In the genomic region with DNA sequence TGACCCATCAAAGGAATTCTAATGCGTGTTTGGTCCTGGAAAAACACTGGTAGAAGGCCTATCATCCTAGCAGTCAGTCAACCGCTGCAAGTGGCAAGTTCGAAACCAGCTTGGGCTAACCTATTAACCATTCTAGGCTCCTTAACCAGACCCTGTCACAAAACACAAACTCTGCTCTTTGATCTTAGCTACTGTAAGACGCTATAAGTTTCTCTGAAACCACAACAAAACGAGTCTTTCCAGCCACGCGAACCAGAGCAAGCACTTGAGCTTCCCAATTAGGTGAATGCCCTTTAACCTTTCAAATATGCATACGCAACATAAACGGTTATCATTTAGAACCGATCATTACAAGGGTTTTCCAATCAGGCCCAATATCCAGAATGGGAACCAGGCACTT, we compare ENCODE assay signal across 8 mouse cellular contexts. TPM values are rescaled to one million over a fixed set of nuclear protein-coding genes. Genes with fewer than 3 reads are reported as not detected.
DNase-seq lines count a peak whose midpoint lies in the region; ATAC-seq lines count a peak whose summit lies in the region.

No protein-coding gene starts in this region.

- peaks cover 5% of the 10 kb centered on the region for H3K36me3 ChIP-seq in erythroblast, embryonic 14.5 days (ENCODE audit: control insufficient read depth)
- H3K36me3 ChIP-seq in forebrain, embryonic 15.5 days: no peaks in the 10 kb centered on the region
- 0 out of 2 replicates have a peak, but pooled peaks cover 6% of the 10 kb centered on the region for H3K36me3 ChIP-seq in liver, embryonic 15.5 days (replicated peaks)

- 61% methylated on average over 10 of the region's 10 CpGs for WGBS in forebrain, embryonic 15.5 days
- 36% methylated on average over 10 of the region's 10 CpGs for WGBS in liver, embryonic 15.5 days (ENCODE audit: insufficient replicate concordance)

- H3K4me2 ChIP-seq in forebrain, embryonic 15.5 days (replicated peaks): peak overlapping the region; percentile 79
- peak overlapping the region; percentile 81 for H3K4me2 ChIP-seq in liver, embryonic 15.5 days

- H3K9ac ChIP-seq in forebrain, embryonic 15.5 days (replicated peaks): peak overlapping the region; percentile 95
- peak overlapping the region; percentile 81 for H3K9ac ChIP-seq in liver, embryonic 15.5 days

- H3K4me3 ChIP-seq in erythroblast, embryonic 14.5 days (replicated peaks): peak overlapping the region; percentile 86
- H3K4me3 ChIP-seq in forebrain, embryonic 15.5 days: peak overlapping the region; percentile 81
- peak overlapping the region; percentile 84 for H3K4me3 ChIP-seq in liver, embryonic 15.5 days (replicated peaks)

- no peaks in the 10 kb centered on the region for H3K27me3 ChIP-seq in erythroblast, embryonic 14.5 days (ENCODE audit: control insufficient read depth)
- H3K27me3 ChIP-seq in forebrain, embryonic 15.5 days: no peaks in the 10 kb centered on the region
- no peaks in the 10 kb centered on the region for H3K27me3 ChIP-seq in liver, embryonic 15.5 days

- DNase-seq in CD4-positive, CD25-positive, alpha-beta regulatory T cell, adult 2 months (ENCODE audit: low read depth, low spot score): peak; percentile 64
- DNase-seq in ovary, adult 18-20 months (ENCODE audit: low spot score): no peak
- no peak for DNase-seq in left cerebral cortex, adult 8-10 months (ENCODE audit: low spot score in 2 of 2)
- DNase-seq in adrenal gland, postnatal 10 days: no peak

- H3K27ac ChIP-seq in forebrain, embryonic 15.5 days (replicated peaks): peak overlapping the region; percentile 90
- H3K27ac ChIP-seq in liver, embryonic 15.5 days (replicated peaks): peak overlapping the region; percentile 91

- H3K9me3 ChIP-seq in erythroblast, embryonic 14.5 days (ENCODE audit: control insufficient read depth, low read length): no peaks in the 10 kb centered on the region
- H3K9me3 ChIP-seq in forebrain, embryonic 15.5 days: no peaks in the 10 kb centered on the region
- H3K9me3 ChIP-seq in liver, embryonic 15.5 days (replicated peaks): no peaks in the 10 kb centered on the region

- peaks cover 38% of the 10 kb centered on the region for H3K4me1 ChIP-seq in erythroblast, embryonic 14.5 days (ENCODE audit: control insufficient read depth)
- H3K4me1 ChIP-seq in forebrain, embryonic 15.5 days: peaks cover 47% of the 10 kb centered on the region
- peaks cover 53% of the 10 kb centered on the region for H3K4me1 ChIP-seq in liver, embryonic 15.5 days (replicated peaks)

- ATAC-seq in erythroblast, adult 5-6 weeks (replicated peaks; ENCODE audit: low FRiP score, poor library complexity, severe bottlenecking): no peak
- no peak for ATAC-seq in forebrain, embryonic 15.5 days (replicated peaks)
- no peak for ATAC-seq in liver, embryonic 15.5 days (ENCODE audit: insufficient read depth)

RNA-seq across cellular contexts. Expression of a gene that starts 33.7 kb away (rescaled TPM):
- polyA plus RNA-seq in erythroblast, embryonic 14.5 days (2012): 0.01 TPM in 2 replicates
- 4.8 and 7.1 TPM in 2 replicates for total RNA-seq in erythroblast, adult 5-6 weeks (2015; ENCODE audit: low replicate concordance)
- 4.9 and 6.0 TPM in 2 replicates for total RNA-seq in erythroblast, adult 5-6 weeks (2017; ENCODE audit: low replicate concordance)
- 48.2 and 51.0 TPM in 2 replicates for polyA plus RNA-seq in forebrain, embryonic 15.5 days (2015; fragmentation: Nextera tagmentation; extraction: Ambion mirVana)
- polyA plus RNA-seq in liver, embryonic 15.5 days (2015; fragmentation: Nextera tagmentation; extraction: Ambion mirVana): 5.3 and 5.9 TPM in 2 replicates
- total RNA-seq in left cerebral cortex, adult 8-10 months (2022): 10 to 100 TPM; 57.7 to 67.6 (median 63.7) TPM
- 10 to 100 TPM; 35.7 to 37.8 TPM for total RNA-seq in adrenal gland, postnatal 10 days (2021)

Comparison
In these comparisons a context has a peak if more than half of its experiments do, and no peak if none do; other contexts are left out.
1. RNA of a gene that starts 33.7 kb away (total RNA-seq): 57.7 to 67.6 TPM in left cerebral cortex, adult 8-10 months and 35.7 to 37.8 TPM in adrenal gland, postnatal 10 days; 4.8 to 7.1 TPM in erythroblast, adult 5-6 weeks; every median in the first group is over 4 times any median in the second.
2. Peak in every context shown above with its lines, with median percentiles within 50 percentile points of each other: H3K4me3 ChIP-seq.